Mouse (Mus musculus): ENCODE results near the gene Ephb4.

DNA sequence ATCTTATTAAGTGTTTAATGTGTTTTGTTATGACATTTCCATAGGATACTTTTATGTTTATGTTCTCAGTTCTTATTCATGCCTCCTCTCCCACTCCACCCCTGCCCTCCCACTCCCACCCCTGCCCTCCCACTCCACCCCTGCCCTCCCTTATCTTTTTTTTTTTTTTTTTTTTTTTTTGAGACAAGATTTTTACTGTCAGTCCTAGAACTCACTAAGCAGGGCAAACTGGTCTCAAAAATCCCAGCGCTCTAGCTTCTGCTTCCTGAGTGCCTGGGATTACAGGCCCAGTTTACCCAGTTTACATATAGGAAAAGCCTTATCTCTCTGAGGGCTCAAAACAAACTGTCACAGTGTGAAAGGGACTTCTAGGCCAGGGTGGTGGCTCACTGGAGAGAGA is 3.5 kb upstream of the Ephb4 start:
- TF ChIP-seq CTCF (IDR thresholded peaks at IDR 0.05; ENCODE audit: insufficient read depth, low read depth, low read length): no peak
- TF ChIP-seq POLR2A (IDR thresholded peaks at IDR 0.05; ENCODE audit: insufficient read depth, low read depth, low read length): no peak

All from olfactory bulb, adult 2 months (tissue).